Mouse (Mus musculus) layer of hippocampus, postnatal 25 days (tissue): ENCODE results near the gene 4930519P11Rik. TPM values are rescaled to one million over a fixed set of nuclear protein-coding genes. Genes with fewer than 3 reads are reported as not detected.

ENCODE experiments used
- DNase-seq, 2 experiments: peaks; one replicate each; pipeline ENCODE4 v3.0.0; 2022; ENCODE audit warnings: mixed read lengths in 2 of 2, low spot score in 1 of 2; ENCODE audit errors: extremely low spot score in 1 of 2
- total RNA-seq, 2 experiments: library from RNA; stranded (reverse); gene quantifications; 2 replicates each; pipeline ENCODE4 v1.2.3; 2021

Gene 4930519P11Rik
- total RNA-seq, 2 experiments from 2014 or later, result not detected

DNA sequence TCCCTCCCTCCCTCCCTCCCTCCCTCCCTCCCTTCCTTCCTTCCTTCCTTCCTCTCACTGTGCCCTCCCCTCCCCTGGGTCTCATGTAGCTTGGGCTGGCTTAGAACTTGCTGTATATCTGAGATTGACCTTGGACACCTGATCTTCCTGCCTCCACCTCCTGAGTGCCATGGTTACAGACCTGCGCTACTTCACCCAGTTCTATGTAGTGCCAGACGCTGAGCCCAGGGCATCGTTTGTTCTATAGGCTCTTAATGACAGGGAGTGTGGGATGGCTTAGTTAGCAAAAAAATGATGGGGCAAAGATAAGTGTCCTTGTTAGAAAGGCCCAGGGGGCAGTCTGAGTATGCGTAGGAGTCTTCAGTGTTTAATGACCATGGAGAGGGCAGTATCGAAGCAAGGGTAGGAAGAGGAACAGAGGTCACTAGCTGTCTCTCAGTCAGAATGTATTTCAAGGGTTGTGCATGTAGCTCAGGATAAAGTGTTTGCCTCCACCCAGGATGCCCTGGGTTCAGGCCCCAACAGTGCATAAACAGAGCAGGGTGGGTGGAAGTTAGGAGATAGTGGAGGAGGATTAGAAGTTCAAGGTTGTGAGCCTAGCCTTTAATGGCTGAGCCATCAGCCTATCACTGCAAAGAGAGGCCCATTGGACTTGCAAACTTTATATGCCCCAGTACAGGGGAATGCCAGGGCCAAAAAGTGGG, 20.0 kb upstream of the 4930519P11Rik start:
- DNase-seq, result no peak

GRCm38 (mm10) chr2:154632203-154632780, 19.1 kb upstream of the 4930519P11Rik start:
- no peak for DNase-seq

DNA sequence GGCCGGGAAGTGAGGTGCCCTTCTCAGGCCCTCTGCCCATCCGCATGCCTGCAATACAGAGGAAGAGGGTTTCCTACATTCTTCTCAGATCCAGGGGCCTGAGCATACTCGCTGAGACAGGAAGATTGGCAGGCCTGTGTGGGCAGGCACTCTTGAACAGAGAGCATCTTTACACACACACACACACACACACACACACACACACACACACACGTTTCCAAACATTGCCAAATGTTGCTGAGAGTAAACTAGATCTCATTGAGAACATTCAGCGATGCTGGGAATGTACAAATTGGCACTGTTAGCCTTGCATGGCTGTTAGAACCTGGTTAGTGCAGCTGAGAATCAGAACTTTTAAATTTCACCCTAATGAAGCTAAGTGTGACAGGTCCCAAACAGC, 17.3 kb upstream of the 4930519P11Rik start:
- DNase-seq, result peak in 1 of 2 experiments; percentile 31

- DNase-seq, result no peak
Measured at GRCm38 (mm10) chr2:154624137-154624536, 10.9 kb upstream of the 4930519P11Rik start.

GRCm38 (mm10) chr2:154621684-154622083, 8.4 kb upstream of the 4930519P11Rik start:
- no peak for DNase-seq

DNA sequence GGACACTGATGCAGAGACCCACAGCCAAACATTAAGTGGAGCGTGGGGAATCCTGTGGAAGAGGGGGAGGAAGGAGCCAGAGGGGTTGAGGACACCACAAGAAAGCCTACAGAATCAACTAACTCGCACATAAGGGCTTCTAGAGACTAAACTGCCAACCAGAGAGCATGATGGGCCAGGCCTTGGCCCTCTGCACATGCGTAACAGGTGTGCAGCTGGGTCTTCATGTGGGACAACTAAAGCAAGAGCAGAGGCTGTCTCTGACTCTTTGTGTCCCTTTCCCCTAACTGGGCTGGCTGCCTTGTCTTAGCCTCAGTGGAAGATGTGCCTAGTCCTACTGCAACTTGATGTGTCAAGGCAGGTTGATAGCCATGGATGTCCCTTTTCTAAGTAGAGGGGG, 3.8 kb upstream of the 4930519P11Rik start:
- DNase-seq, result no peak

GRCm38 (mm10) chr2:154615674-154616073, 2.4 kb upstream of the 4930519P11Rik start:
- no peak for DNase-seq

- no peak for DNase-seq
Measured at GRCm38 (mm10) chr2:154614841-154615576, 1.8 kb upstream of the 4930519P11Rik start.

GRCm38 (mm10) chr2:154609050-154609767, 4.0 kb downstream of the 4930519P11Rik start:
- DNase-seq, result no peak

- no peak for DNase-seq
Measured at GRCm38 (mm10) chr2:154606965-154607364, 6.3 kb downstream of the 4930519P11Rik start.

DNA sequence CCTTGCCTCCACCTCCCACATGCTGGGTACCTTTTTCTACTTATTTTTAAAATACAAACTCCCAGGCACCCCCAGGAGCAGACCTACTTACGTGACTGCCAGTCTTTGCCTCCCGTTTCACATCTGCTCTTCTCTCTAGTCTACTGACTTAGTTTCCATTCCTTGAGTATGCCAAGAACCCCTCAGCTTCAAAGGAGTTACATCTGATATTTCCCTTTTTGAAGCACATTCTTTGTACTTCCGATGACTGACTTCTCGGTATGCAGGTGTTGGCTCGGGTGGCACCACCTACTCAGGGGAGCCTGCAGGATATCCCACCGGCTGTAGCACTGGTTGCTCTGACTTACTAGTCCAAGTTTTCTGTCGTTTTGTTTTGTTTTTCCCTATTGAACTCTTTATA, 9.1 kb downstream of the 4930519P11Rik start:
- DNase-seq, result no peak

DNA sequence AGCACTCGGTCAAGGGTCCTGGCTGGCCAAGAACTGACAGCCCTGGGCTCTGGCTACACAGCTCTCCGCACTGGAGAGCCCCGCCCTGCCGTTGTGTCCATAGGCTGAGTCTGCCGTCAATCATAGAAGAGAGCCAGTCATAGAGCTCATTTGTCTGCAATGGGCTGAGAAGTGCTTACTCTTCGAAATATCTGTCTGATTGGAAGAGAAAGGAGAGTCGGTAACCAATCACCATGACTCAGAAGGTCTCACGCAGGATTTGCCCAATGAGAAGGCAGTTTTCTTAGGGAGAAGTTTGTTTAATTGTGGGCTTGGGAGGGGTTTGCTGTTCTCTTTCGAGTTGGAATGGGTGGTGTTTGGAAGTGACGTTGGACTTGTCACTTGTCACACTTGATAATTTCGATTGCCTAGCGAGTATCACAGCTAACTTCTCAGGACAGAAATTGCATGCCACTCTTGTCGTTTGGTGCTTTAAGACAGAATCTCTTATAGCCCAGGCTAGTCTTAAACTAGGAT, 9.5 kb downstream of the 4930519P11Rik start, which contains the start of gene Pxmp4:
TSS of gene Pxmp4 (minus strand) at position 71 of the 516 bp plus-strand sequence.
- DNase-seq, result peak; percentile 98 to 100

- no peak for DNase-seq
Measured at GRCm38 (mm10) chr2:154603007-154603637, 10.1 kb downstream of the 4930519P11Rik start.

- DNase-seq, result no peak
Measured at GRCm38 (mm10) chr2:154601324-154601723, 11.9 kb downstream of the 4930519P11Rik start.

DNA sequence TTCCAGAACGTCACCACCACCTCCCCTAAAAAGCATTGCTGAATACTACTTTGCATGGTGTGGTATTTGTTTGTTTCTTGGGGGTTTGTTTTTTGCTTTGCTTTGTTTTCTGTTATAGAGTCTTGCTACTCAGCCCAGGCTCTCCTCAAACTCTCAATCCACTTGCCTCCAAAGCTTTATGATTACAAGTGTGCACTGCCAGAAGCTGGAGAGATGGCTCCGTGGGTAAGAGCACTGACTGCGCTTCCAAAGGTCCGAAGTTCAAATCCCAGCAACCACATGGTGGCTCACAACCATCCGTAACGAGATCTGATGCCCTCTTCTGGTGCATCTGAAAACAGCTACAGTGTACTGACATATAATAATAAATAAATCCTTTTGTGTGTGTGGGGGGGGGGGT, 12.7 kb downstream of the 4930519P11Rik start:
- DNase-seq, result no peak

DNA sequence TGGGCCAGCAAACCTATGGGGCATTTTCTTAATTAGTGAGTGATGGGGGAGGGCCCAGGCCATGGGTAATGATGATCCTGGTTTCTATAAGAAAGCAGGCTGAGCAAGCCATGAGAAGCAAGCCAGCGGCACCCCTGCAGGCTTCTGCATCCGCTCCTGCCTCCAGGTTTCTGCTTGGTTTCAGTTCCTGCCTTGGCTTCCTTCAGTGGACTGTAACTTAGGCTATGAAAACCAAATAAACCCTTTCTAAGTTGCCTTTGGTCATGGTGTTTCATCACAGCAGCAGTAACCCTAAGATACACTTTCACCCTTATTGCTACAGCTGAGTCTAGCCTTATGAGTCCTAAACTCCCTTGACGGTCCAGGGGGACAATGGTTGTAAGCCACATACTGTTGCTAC, 15.8 kb downstream of the 4930519P11Rik start:
- no peak for DNase-seq

DNA sequence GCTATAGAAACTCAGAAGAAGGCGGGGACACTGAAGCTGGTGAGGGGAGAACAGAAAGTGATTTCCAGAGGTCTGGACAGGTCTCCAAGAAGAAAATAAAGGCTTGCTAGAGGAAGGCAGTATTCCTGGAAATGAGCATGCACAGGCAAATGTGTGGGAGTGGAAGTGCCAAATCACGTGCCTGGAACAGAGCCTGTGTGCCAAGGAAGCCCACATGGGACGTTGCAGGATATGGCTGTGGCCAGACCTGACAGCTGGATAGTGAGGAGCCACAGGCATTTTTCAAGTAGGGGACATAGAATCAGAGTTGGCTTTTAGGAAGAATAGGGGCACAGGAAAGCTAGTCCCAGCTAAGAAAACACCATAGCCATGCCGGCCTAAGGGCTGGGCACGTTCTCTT, 17.5 kb downstream of the 4930519P11Rik start:
- no peak for DNase-seq

DNA sequence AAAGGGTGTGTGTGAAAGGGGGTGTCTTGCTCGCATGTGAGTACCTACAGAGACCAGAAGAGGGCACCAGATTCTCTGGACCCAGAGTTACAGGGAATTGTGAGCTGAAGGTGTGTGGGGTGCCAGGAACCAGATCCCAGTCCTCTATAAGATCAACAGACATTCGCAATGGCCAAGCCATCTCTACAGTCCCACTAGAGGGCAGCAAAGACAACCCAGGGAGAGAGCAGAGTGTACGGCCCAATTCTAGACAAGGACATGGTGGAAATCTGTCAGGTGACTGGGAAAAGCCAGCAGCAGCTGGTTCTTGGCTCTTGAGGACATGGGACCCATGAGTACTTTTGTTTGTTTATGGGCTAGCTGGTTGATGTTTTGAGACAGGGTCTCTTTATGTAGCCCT, 20.2 kb downstream of the 4930519P11Rik start:
- no peak for DNase-seq

DNA sequence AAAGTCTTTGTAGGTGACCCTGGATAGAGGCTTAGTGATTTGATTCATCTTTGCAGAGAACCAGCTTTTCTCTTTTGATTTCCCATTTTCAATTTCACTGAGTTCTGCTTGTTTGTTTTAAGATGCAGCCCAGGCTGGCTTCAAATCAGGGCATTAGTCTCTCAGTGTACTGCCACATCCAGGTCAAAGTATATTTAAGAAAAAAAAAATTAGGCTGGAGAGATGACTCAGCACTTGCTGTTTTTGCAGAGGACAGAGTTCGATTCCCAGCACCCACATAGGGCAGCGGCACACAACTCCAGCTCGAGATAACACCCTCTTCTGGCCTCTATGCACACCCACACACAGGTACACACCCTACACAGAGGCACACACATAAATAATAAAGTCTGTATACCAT, 22.0 kb downstream of the 4930519P11Rik start:
- no peak for DNase-seq

DNA sequence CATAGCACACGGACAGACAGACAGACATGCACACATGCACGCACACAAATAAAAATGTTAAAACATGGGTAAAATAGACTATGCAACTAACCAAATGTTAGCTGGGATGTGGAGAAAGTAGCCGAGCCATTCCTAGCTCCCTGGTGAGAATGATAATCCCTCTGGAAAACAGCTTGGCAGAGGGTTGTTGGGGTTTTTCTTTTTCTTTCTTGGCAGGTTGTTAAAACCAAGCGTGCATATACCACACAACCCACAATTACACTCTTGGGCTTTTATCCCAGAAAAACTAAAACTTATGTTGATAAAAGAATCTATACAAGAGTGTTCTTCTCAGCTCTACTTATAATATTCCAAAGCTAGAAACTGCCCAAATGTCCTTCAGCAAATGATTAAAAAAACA, 24.2 kb downstream of the 4930519P11Rik start:
- DNase-seq, result no peak
